Mouse (Mus musculus) urinary bladder, postnatal 4 days (tissue): ENCODE measurements around the gene Sp100.
"Not testable (repeated sequence)": the region's sequence is repeated elsewhere in the genome, so short reads cannot be mapped to it uniquely, and the experiment has no call there.

Experiments used
- DNase-seq, 2 experiments: peaks; one replicate each; pipeline ENCODE4 v3.0.0; 2021 to 2022; ENCODE audit warnings: low spot score in 2 of 2

The Sp100 gene

DNA sequence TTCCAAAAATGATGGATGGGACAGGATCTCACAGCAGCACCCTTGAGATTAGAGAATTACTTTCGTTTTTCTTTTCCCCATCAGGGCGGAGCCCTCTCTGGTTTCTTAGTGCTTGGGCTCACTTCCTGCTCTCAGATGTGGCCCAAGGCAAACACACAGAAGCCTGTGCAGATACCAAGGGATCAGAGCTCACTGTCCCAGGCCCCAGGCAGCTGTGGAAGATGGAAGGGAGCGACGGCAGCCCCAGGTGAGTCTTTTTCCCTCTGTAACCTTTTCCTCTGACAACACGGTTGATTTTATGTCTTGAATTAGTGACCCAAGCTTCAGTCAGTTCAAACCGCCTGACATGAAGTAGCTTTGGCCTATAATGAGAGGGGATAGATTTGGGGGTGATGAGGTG lies at the start of gene Sp100:
Gene Sp100, plus strand, starts transcription at position 108 of the 400 bp plus-strand sequence.
- DNase-seq, result not testable (repeated sequence)

DNA sequence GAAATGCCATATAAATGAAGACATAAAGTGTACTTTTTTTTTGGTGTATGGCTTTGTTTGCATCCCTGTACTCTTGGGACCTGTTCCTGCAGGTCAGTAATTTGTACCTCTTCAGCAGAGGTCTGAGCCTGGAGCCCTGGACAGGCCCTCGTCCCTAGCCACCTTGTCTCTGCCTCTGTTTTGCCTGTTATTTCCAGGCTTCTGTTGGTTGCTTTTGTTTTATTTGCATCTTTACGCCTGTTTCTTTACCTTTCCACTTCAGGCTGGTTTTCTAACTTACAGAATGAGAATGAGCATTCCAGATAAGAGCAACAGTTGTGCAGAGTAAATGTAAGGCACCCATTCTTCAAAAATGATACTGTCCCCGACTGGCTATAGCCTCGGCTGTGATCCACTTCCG lies 49.7 kb upstream of the Sp100 start, which contains the start of gene Sp140:
Gene Sp140, plus strand, starts transcription at position 301 of the 400 bp plus-strand sequence.
- DNase-seq, result not testable (repeated sequence)

DNA sequence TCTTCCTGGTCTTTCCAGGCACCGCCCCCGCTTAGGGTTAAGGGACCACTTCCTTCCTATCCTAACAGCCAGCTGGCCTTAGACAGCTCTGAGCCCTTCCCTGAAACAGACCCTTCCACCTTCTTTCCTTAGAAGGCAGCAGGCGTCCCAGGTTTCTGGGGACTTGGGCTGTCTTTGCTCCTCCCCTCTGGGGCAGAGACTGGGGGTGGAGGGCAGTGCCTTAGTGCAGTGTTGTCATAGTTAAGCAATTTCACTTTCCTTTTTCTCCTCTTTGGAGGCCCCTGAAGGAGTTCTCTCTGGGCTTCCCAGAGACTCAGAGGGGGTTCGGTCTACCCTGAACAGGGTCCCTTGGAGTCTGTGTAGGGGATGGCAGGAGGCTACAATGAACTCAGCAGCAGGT lies 49.0 kb upstream of the Sp100 start:
- not testable (repeated sequence) for DNase-seq

DNA sequence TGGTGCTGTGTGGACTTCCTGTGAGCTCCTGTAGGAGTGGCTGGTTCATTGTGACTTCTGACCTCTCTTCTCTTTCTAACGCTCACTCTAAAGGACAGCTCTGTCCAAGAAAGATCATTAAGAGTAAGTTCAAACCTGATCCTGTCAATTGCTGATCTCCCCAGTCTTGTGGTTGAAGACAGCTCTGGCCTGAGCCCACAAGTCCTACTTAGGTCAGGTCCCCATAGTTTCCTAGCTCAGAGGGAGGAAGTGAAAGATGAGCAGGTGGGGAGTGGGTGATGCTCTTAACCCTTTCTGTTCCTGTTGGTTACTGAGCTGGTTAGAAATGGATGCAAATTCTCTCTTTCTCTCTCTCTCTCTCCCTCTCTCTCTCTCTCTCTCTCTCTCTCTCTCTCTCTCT lies 45.4 kb upstream of the Sp100 start:
- DNase-seq, result not testable (repeated sequence)

DNA sequence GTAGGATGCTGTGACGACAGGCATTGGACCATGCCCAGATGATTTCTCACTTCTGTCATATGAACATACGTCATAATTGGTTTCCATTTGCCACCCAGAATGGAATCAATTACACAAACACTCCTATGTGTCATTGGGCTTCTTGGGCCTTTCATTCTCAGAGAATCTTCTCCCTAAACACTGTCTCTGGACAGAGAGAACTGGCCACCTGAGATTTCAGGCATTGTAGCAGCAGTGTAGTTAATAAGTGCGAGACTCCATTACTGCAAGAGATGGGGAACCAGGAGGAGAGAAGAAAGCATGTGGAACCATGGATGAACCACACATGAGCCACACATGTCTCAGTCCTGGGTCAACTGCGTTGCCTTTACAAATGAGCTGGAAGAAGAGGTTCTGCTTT lies 41.4 kb upstream of the Sp100 start:
- DNase-seq, result not testable (repeated sequence)

DNA sequence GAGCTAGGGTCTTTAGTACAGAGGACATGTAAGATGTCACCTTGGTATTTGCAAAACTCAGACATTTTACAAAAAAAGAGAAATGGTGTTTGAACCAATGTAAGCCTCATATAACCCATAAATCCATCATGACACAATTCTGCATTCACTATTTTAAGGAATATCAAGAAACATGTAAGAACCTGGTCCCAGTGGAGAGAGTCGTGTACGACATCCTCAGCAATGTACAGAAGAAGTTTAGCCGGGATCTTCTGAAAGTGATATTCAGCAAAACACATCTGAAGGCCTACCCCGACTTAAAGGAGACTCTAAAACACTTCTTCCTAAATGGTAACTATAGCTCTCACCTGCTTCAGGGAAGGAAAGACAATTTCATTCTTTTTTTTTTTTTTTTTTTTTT lies 39.2 kb upstream of the Sp100 start:
- not testable (repeated sequence) for DNase-seq

DNA sequence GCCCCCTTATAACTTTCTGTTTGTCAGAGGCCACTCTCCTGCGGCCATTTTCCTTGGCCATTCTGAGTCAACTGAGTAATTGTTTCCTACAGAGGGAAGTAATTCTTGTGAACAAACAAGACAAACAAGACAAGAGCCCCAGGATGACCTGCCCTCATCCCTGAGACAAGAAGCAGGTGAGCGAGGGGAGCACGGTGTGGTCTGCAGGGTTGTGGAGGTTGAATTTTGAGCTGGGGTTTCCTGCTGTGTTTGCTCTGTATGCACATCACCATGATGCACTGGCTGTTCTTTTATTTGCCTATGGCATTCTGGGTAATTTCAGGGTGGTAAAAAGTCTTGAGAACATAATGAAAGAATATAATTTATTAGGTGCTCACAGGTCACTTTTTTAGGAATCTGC lies 34.7 kb upstream of the Sp100 start:
- not testable (repeated sequence) for DNase-seq

DNA sequence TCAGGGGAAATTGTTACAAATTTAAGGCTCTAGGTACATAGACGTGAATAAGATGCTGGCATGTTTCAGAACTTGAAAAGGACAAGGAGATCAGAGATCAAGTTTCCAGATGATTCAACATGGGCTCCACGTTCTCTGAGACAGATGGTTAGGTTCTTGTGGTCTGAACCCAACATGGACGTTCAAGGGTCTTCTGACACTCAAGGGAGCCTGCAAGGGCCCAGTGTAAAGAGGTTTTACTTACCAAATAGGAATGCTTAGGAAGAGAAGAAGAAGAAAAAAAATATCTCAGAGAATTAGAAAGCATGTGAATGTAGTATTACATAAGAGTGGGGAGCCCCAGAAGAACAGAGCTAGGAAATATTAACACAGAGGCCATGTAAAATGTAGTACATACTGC lies 34.0 kb upstream of the Sp100 start:
- DNase-seq, result not testable (repeated sequence)

DNA sequence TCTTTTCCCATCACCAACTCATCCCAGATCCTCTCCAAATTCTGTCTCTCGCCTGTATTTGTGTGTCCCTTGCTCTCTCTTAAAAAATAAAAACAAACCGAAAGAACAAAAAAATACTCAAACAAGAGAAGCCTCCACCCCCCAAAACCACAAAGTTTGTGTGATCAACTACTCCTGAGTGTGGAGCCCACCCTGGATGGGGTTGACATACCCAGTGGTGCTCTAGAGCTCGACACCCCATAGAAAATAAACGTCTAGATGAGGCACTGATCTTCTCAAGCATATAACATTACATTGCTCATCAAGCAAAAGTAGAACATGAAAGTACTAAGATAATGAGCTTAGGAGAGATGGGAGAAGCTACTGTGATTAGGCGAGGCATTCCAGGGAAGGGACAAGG lies 32.6 kb upstream of the Sp100 start:
- DNase-seq, result not testable (repeated sequence)

DNA sequence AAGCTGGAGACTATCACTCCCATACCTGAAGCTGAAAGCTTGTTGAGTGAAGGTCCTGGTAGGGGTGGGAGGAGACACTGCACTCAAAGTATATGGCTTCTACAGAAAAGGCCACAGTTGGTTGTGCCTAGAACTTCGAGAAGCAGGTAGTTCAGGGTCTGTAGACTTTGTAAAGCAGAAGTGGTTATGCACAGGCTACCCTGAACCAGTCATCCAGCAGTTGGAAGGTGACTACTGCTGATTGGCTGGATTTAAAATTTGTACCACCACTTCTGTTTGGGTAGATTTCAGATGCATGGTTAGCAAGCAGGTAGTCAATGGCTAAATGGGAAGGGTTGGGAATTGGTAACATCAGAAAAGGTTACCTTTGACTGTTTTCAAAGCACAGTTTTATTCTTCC lies 31.1 kb upstream of the Sp100 start:
- not testable (repeated sequence) for DNase-seq

DNA sequence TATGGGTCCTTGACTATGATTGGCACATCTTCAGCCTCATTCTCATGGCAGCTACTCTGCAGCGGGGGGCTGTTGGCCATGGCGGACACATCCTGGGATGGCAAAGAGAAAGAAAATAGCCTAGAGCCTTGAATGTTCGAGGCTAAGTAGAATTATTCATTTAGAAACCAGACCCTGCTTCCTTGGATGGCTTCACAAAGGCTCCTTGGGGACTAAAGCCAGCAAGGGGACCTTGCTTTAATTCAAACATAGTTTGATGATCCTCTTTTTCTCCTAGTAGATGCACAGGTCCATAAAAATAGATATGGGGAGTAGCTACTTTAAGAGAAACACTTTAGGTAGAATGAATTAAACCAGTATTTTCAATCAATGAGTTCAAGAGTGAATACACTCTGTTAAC lies 12.9 kb upstream of the Sp100 start:
- not testable (repeated sequence) for DNase-seq

DNA sequence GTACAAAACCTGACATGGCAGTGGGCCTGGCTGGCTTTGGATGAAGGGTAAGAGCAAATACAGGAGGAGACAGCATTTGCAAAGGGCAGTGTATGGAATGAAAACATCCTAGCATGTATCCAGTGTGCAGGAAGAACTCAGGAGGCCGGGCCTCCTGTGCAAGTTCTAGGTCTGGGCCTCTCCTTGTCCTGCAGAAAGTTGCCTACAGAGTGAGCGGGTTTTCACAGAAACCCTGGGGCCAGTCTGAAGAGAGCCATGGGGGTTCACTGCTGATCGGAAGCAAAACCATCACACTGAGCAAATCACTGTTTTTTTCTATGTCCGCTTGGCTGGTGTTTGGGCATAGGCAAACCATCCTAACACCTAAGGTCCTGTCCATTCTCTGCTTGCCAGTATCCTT lies 11.6 kb upstream of the Sp100 start:
- DNase-seq, result peak in 1 of 2 experiments; percentile 73

DNA sequence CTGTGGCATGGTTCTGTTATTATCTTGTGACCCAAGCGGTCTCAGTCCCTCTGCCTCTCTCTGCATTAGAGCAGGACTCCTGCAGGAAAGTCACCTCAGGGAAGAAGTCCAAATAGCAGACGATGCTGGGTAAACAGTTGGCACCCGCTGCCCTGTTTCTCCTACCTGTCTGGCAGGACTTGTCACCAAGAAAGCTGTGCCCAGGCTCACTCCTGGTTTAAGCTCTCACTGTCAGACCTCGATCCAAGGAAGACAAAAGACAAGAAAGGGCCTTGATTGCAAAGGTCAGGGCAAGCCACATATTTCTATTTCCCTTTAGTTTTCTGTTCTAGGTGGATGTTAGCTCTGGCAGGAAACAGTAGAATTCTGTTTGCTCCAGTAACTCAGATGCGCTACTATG lies 736 bp downstream of the Sp100 start:
- DNase-seq, result not testable (repeated sequence)

DNA sequence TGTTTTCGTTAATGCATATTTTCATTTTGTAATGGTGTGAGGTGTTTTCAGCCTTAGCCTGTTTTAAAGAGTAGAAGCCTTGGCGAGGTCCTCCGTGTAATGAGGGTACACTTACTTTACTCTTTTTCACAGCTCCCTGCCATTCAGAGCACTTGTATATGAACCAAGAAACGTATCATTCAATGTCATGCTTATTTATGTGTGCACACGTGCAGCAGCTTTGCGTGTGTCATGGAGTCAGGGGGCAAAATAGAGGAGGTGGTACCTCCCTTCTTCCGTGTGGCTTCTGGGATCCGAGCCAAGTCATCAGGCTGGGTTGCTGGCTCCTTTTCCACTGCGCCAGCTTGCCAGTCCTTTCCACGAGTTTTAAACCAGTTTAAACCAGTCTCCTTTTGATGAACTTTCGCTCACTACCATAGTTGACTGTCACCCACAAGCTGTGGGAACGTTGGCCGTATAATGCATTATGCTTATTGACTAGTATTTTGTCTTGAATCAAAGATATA lies 2.0 kb downstream of the Sp100 start:
- peak in 1 of 2 experiments; percentile 67 for DNase-seq

DNA sequence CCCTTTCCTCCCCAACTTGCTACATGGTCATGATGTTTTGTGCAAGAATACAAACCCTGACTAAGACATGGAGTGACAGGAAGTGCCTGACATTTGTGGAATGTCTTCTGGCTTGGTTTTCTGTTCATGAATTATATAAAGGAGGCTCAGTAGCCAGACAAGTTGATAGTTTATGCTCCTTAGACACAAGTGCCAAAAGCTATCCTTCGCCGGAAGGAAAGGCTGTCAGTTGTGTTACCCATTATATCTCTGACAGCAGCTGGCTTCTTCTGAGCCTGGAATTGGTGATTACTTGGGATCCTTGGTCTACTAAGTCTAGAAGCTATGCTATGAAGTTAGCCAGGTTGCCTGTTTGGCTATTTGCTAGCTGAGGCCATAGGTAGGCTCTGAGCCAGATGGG lies 7.4 kb downstream of the Sp100 start:
- DNase-seq, result not testable (repeated sequence)

DNA sequence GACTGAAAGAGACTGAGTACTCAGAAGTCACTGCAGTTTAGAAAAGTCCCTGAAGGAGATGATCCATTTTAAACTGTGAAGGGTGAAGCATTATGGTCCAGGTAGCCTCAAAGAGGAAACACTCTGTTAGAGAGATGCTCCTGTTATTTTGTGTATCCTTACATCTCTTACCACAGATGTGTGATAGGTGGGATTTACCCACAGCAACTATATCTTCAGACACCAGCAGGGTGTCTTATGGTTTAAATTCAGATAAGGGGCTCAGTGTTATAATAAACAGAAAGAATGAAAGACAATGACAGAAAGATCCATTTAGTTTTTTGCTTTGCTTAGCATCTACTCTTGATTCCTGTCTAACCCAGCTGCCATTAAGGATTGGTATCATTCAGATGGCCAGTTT lies 14.5 kb downstream of the Sp100 start:
- DNase-seq, result no peak

DNA sequence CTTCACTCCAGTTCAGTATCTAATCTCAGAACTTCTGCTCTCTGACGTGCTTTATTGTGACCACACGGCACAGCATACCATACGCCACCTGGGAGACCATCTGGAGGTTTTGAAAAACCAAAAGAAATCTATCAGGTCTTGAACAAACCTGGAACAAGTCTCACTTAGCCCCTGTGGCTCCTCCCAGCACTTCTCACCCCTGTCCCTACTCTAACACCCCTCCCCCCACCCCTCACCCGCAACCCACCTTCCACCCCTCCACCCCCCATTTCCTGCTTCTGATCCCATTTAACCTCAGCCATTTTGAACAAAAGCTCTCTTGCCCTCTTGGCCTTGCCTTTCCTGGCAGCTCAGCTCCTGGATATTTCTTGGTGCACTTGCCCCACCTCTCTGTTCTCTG lies 30.4 kb downstream of the Sp100 start:
- DNase-seq, result no peak

DNA sequence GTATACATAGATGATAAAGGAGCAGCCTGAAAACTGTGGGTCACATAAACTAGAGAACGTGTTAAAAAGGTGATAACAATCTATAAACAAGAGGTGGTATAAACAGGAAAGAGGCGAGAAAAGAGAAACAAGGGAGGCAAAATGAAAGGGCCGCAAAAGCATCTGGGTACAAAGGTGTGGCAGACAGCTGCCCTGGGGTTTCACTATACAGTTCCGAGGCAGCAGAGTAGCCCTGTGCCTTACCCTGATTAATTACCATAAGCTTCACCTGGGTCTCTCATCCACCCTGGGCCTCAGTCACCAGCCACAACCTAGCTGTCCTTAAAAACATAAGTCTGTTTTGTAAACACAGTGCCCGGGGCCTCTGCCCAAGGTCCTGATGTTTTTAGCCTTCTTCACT lies 36.9 kb downstream of the Sp100 start:
- no peak for DNase-seq

DNA sequence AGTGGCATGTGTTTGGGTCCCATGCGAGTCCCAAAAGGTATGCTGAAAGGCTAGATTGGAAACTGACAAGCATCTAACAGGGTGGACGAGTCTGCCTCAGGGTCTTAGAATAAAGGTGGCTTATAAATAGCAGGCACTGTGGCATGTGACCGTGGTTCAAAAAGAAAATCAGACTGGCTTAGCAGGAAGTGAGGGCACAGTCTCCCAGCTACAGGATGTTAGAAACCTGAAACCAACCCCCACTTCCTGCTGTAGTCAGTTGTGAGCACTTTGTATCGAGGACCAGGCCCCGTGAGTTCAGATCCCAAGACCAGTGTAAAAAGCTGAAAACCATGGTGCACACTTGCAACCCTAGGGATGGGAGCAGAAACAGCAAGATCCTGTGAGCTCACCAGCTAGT lies 37.6 kb downstream of the Sp100 start:
- DNase-seq, result no peak

DNA sequence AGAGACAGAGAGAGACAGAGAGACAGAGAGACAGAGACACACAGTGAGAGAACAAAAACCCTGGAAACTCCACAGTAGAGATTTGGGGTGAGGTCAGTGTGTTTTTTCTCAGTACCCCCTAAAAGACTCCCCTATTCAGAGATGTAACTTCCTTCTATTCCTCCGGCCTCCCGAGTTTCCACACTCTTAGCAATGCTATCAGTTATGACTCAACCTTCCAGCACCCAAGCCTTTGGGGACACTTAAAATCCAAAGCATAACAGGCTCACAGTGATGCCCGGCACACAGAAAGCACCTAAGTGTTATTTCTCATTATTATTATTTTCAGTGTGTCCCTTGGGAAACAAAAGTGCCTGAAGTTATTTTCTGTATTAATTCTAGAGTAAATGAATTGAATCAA lies 40.8 kb downstream of the Sp100 start:
- DNase-seq, result no peak

DNA sequence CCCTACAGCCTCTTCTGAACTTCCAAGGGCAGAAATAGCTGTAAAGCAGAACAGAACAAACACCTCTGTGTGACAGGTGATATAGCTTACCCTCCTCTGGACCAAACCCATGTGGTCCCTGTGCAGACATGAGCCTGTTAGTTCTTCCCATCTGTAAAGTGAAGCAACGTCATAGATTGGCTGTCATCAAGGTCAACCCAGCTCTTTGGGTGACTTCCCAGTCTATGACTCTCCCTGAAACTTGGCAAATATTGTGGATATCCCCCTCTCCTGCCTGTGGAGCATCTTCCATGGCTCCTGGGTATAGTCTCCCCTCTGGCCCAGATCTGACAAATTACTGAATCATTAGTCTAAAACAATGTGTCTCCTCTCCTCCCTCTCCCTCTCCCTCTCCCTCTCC lies 42.5 kb downstream of the Sp100 start:
- DNase-seq, result no peak

DNA sequence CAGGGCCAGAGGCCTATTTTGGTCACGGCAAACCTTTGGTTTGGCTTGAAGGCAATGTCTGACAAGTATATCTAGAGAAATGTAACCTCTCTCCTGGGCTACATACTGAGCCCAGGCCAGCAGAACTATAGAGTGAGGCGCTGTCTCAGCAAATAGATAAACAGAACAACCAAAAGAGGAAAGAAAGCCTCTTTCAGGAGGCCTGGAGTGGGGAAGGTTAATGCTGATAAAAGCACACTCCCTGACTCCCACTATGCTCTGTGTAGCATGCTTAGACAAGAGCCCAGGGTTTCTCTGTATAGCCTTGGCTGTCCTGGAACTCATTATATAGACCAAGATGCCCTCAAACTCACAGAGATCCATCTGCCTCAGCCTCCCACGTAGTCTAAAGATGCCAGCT lies 43.5 kb downstream of the Sp100 start:
- DNase-seq, result no peak

DNA sequence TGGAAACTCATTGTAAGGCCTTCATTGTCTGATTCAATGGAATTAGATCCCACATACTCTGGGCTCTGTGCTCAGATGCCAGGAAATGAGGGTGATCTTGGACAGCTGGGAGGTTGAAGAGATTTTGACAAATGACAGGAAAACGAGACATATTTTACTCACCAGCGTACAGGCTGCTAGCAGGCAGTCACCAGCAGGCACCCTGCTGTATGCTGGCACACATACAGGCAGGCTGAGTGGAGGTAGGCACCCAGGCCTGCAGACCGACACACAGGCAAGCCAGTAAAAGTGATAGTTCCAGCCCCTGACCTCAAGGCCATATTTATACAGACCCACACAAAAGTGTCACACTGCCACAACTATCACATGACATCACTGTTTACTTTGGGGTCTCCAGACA lies 45.9 kb downstream of the Sp100 start:
- no peak for DNase-seq

DNA sequence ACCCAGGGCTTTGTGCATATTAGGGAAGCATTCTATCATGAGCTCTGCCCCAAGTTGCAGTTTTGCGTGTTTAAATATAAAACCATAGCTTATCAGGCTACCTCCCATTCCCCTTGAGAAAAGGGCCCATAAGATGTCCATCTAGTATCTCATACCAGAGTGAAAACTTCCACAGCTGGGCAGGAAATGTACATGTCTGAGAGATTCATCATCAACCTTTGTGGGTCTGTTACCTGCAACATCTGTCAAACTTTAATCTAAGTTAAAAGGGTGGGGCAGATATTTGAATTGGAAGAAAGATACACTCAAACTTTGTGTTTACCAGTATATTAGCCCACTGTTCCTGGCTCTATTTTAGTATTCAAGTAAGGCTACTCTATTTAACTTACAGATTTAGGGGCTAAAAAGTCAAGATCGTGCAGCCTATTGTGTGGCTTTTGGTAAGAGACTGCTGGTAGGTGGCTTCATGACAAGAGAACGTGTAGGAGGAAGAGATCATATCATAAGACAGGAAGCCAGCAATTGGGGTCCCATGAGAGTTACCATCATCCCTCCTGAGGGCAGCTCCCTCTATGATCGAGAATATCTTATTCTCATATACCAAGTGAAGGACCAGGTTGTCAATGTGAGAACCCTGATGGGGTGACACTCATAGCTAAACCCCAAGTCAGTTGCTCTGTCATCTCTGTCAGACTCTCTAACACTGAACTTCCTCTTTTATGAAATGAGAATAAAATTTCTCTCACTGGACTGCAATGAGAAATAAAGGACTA lies 48.1 kb downstream of the Sp100 start:
- DNase-seq, result no peak
